Mouse (Mus musculus): ENCODE results near the gene Osbpl7.

GRCm38 (mm10) chr11:97052219-97052646, 1.8 kb downstream of the Osbpl7 start:
- TF ChIP-seq CEBPB (IDR thresholded peaks at IDR 0.05; ENCODE audit: low read depth) (no peak), USF1 (IDR thresholded peaks at IDR 0.05; ENCODE audit: low read depth) (no peak), CTCF (IDR thresholded peaks at IDR 0.05; ENCODE audit: control insufficient read depth, insufficient read depth, insufficient read length) (no peak)
